Mouse (Mus musculus) hindbrain, embryonic 16.5 days (tissue): ENCODE data around the gene E130116L18Rik. TPM values are rescaled to one million over a fixed set of nuclear protein-coding genes. Genes with fewer than 3 reads are reported as not detected.

Experiments
- polyA plus RNA-seq: library from polyadenylated mRNA; unstranded; fragments of >200 nt; fragmentation: Nextera tagmentation; extraction: Ambion mirVana; gene quantifications from 2 replicates; pipeline ENCODE4 v1.2.1, GENCODE M21; 2015

The E130116L18Rik gene
- polyA plus RNA-seq, 1 experiment from 2014 or later, result not detected

Other genes with a start within 250 kb of the E130116L18Rik start
- gene Prkag2, start 122.5 kb downstream of the E130116L18Rik start, polyA plus RNA-seq, result 96.6 and 111 TPM in 2 replicates
- gene Galntl5, start 41.7 kb downstream of the E130116L18Rik start, polyA plus RNA-seq, result not detected in 2 replicates
- 60.2 and 63.3 TPM in 2 replicates for gene Galnt11, start 1.2 kb downstream of the E130116L18Rik start, polyA plus RNA-seq